Mouse (Mus musculus) cerebellum, adult 2 months (tissue): ENCODE results near the gene 0610010F05Rik.

ENCODE experiments used
- CTCF ChIP-seq: fragments of 200-500 bp; IDR thresholded peaks from 2 replicates; pipeline ENCODE4 v1.5.1; 2011; ENCODE audit warnings: low read depth, mild to moderate bottlenecking, control low read depth, low read length, moderate library complexity, borderline replicate concordance; ENCODE audit not compliant: insufficient read depth
- POLR2A ChIP-seq: fragments of 200-500 bp; IDR thresholded peaks from 2 replicates; pipeline ENCODE4 v1.6.1; 2011; ENCODE audit warnings: low read length, control low read depth, borderline replicate concordance; ENCODE audit not compliant: insufficient read depth

DNA sequence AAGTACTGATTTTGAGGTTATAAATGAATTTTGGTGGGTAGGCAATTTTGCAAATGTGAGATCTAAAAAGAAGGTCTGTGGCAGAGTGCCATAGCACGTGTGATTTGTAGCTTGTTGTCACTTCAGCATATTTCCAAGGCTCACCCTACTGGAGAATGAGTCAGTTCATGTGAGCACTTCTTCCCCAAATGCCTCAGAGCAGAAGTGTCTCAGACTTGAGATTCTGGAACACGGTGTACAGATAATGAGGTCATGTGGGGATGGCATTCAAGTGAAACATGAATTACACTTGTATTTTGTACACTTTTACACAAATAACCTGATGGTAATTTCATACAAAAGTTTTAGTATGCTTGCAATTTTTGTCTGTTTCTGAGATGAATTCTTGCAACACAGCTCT lies 24.4 kb upstream of the 0610010F05Rik start:
- TF ChIP-seq CTCF (no peak), POLR2A (no peak)
